Mouse (Mus musculus) MEL (cell line): Measurements from ENCODE around the gene Srgn. TPM values are rescaled to one million over a fixed set of nuclear protein-coding genes. Genes with fewer than 3 reads are reported as not detected.

Experiments used
- DNase-seq: peaks from one replicate; pipeline ENCODE4 v3.0.0; 2011; ENCODE audit warnings: low read depth, low spot score
- H3K27ac ChIP-seq: 2 replicates; pipeline ENCODE4 v1.5.1; 2012; ENCODE audit warnings: low read depth, mild to moderate bottlenecking, control low read depth, low read length, moderate library complexity; ENCODE audit not compliant: control insufficient read depth
- H3K27me3 ChIP-seq, 2 experiments: fragments of 150-350 bp in 1 of 2; sonication (generic) in 1 of 2; 2 replicates each; pipeline ENCODE4 v1.6.1; 2012; ENCODE audit warnings: low read length in 2 of 2, mild to moderate bottlenecking in 2 of 2, improper control_type of control experiment in 1 of 2, moderate library complexity in 1 of 2; ENCODE audit not compliant: insufficient read depth in 2 of 2, control insufficient read depth in 1 of 2
- H3K36me3 ChIP-seq, 2 experiments: 2 replicates each; pipeline ENCODE4 v1.6.1; 2012 to 2014; ENCODE audit warnings: low read length in 2 of 2, improper control_type of control experiment in 1 of 2, inconsistent platforms in 1 of 2, mild to moderate bottlenecking in 1 of 2; ENCODE audit not compliant: insufficient read depth in 2 of 2, control insufficient read depth in 1 of 2
- H3K4me1 ChIP-seq, 2 experiments: fragments of 150-350 bp in 1 of 2; sonication (generic) in 1 of 2; 2 replicates each; pipeline ENCODE4 v1.6.1; 2012; ENCODE audit warnings: low read length in 2 of 2, improper control_type of control experiment in 1 of 2, mild to moderate bottlenecking in 1 of 2; ENCODE audit not compliant: insufficient read depth in 2 of 2, control insufficient read depth in 1 of 2
- H3K4me3 ChIP-seq, 2 experiments: fragments of 150-350 bp in 1 of 2; sonication (generic) in 1 of 2; 2 replicates each; pipeline ENCODE4 v1.5.1; 2012; ENCODE audit warnings: low read depth in 2 of 2, low read length in 2 of 2, mild to moderate bottlenecking in 2 of 2, moderate library complexity in 2 of 2, control low read depth in 1 of 2, improper control_type of control experiment in 1 of 2; ENCODE audit not compliant: control insufficient read depth in 1 of 2, insufficient read depth in 1 of 2
- H3K79me2 ChIP-seq: 2 replicates; pipeline ENCODE4 v1.6.1; 2012; ENCODE audit warnings: mild to moderate bottlenecking, low read length, moderate library complexity; ENCODE audit not compliant: control insufficient read depth, poor library complexity, insufficient read depth
- H3K9ac ChIP-seq: 2 replicates; pipeline ENCODE4 v1.6.1; 2012; ENCODE audit warnings: low read depth, mild to moderate bottlenecking, control low read depth, low read length, moderate library complexity; ENCODE audit not compliant: control insufficient read depth, poor library complexity, severe bottlenecking
- H3K9me3 ChIP-seq: fragments of 150-350 bp; sonication (generic); replicated peaks from 2 replicates; pipeline ENCODE4 v1.6.1; 2012; ENCODE audit warnings: mild to moderate bottlenecking, low read length, improper control_type of control experiment, moderate library complexity; ENCODE audit not compliant: insufficient read depth
- CHD1 ChIP-seq: IDR thresholded peaks from 2 replicates; pipeline ENCODE4 v1.6.1; 2012; ENCODE audit warnings: low read depth, mild to moderate bottlenecking, inconsistent platforms, low read length, improper control_type of control experiment
- ELF1 ChIP-seq: IDR thresholded peaks from 2 replicates; pipeline ENCODE4 v1.6.1; 2014; ENCODE audit warnings: low read depth, mild to moderate bottlenecking, inconsistent platforms, low read length, improper control_type of control experiment, moderate library complexity
- EP300 ChIP-seq, 2 experiments: IDR thresholded peaks; 2 replicates each; pipeline ENCODE4 v1.6.1; 2011; ENCODE audit warnings: improper control_type of control experiment in 2 of 2, low read length in 2 of 2, low read depth in 1 of 2, mild to moderate bottlenecking in 1 of 2
- HCFC1 ChIP-seq: IDR thresholded peaks from 2 replicates; pipeline ENCODE4 v1.6.1; 2012; ENCODE audit warnings: low read depth, mild to moderate bottlenecking, inconsistent platforms, low read length, improper control_type of control experiment, moderate library complexity
- JUND ChIP-seq: IDR thresholded peaks from 2 replicates; pipeline ENCODE4 v1.6.1; 2011; ENCODE audit warnings: low read depth, mild to moderate bottlenecking, improper control_type of control experiment, low read length
- MAZ ChIP-seq: IDR thresholded peaks from 2 replicates; pipeline ENCODE4 v1.6.1; 2012; ENCODE audit warnings: low read depth, mild to moderate bottlenecking, inconsistent platforms, low read length, improper control_type of control experiment
- MEF2A ChIP-seq: IDR thresholded peaks from 2 replicates; pipeline ENCODE4 v1.6.1; 2014; ENCODE audit warnings: low read depth, mild to moderate bottlenecking, inconsistent platforms, low read length, improper control_type of control experiment; ENCODE audit not compliant: poor library complexity, insufficient replicate concordance, severe bottlenecking; ENCODE audit errors: extremely low read depth
- MYC ChIP-seq: IDR thresholded peaks from 2 replicates; pipeline ENCODE4 v1.6.1; 2011; ENCODE audit warnings: low read depth, mild to moderate bottlenecking, low read length, improper control_type of control experiment, moderate library complexity
- NELFE ChIP-seq: IDR thresholded peaks from 2 replicates; pipeline ENCODE4 v1.6.1; 2011; ENCODE audit warnings: low read depth, low read length, improper control_type of control experiment
- NRF1 ChIP-seq: IDR thresholded peaks from 2 replicates; pipeline ENCODE4 v1.6.1; 2014; ENCODE audit warnings: low read depth, mild to moderate bottlenecking, inconsistent platforms, low read length, improper control_type of control experiment, moderate library complexity; ENCODE audit not compliant: poor library complexity, insufficient read depth, severe bottlenecking
- POLR2A ChIP-seq, 2 experiments: IDR thresholded peaks; 2 replicates each; pipeline ENCODE4 v1.6.1; 2011 to 2012; ENCODE audit warnings: low read length in 2 of 2, mild to moderate bottlenecking in 2 of 2, control low read depth in 1 of 2, improper control_type of control experiment in 1 of 2, low read depth in 1 of 2, moderate library complexity in 1 of 2; ENCODE audit not compliant: control insufficient read depth in 1 of 2, insufficient read depth in 1 of 2, poor library complexity in 1 of 2
- POLR2AphosphoS2 ChIP-seq: IDR thresholded peaks from 2 replicates; pipeline ENCODE4 v1.6.1; 2011; ENCODE audit warnings: low read length, improper control_type of control experiment
- RAD21 ChIP-seq: IDR thresholded peaks from 2 replicates; pipeline ENCODE4 v1.6.1; 2011; ENCODE audit warnings: mild to moderate bottlenecking, low read depth, low read length, improper control_type of control experiment
- TBP ChIP-seq: IDR thresholded peaks from 2 replicates; pipeline ENCODE4 v1.8.0; 2011; ENCODE audit warnings: low read depth, low read length, improper control_type of control experiment
- TCF12 ChIP-seq: IDR thresholded peaks from 2 replicates; pipeline ENCODE4 v1.6.1; 2014; ENCODE audit warnings: low read depth, mild to moderate bottlenecking, inconsistent platforms, low read length, improper control_type of control experiment, moderate library complexity
- USF2 ChIP-seq, 2 experiments: IDR thresholded peaks; 2 replicates each; pipeline ENCODE4 v1.6.1; 2011 to 2012; ENCODE audit warnings: improper control_type of control experiment in 2 of 2, low read length in 2 of 2, borderline replicate concordance in 1 of 2, inconsistent platforms in 1 of 2, low read depth in 1 of 2, mild to moderate bottlenecking in 1 of 2; ENCODE audit not compliant: insufficient read depth in 1 of 2
- ZKSCAN1 ChIP-seq: IDR thresholded peaks from 2 replicates; pipeline ENCODE4 v1.6.1; 2012; ENCODE audit warnings: low read depth, mild to moderate bottlenecking, inconsistent platforms, low read length, improper control_type of control experiment, moderate library complexity
- polyA plus RNA-seq, 2 experiments: library from polyadenylated mRNA; stranded (reverse) in 1 of 2; unstranded in 1 of 2; fragments of >175 nt in 1 of 2; fragments of >200 nt in 1 of 2; gene quantifications; 2 replicates each; pipeline versions ENCODE4 v1.2.1 to v1.2.4; 2012; ENCODE audit warnings: low replicate concordance in 2 of 2, low read depth in 1 of 2; ENCODE audit not compliant: insufficient read length in 2 of 2, insufficient read depth in 1 of 2, missing spikeins in 1 of 2
- total RNA-seq: library from RNA; depleted of rRNA; stranded (reverse); fragments of 300-350 nt; gene quantifications from 2 replicates; pipeline ENCODE4 v1.2.3, GENCODE M21; 2012

The Srgn gene
- total and polyA plus RNA-seq, 3 experiments: 164 to 217 TPM; not detected in 1

DNA sequence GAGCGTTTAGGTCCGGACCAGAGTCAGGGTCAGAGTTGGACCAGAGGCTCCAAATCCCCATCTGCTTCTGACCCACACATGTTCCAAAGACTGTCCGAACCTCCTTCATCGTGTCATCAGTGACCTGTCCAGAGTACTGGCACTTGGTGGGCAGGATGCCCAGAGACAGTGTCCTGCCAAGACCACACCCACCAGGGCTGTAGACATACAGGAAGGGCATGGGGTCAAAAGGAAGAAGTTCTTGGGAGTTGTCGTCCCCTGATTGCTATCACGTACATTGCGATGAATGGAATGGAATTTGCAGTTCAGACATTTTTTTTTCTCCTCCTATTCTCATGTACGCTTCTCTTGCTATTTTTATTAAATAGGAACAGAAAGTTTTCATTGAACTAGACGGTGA, 2.9 kb upstream of the Srgn start:
- Histone ChIP-seq H3K79me2 (no peaks in the 10 kb centered on the region), H3K9me3 (no peaks in the 10 kb centered on the region), H3K9ac (no peak overlapping the region), H3K4me1 (peaks cover 0 to 10% of the 10 kb centered on the region in 2 experiments; a peak in 2 of 4 replicates), H3K36me3 (no peaks in the 10 kb centered on the region; a peak in 1 of 4 replicates), H3K4me3 (no peak overlapping the region), H3K27me3 (no peaks in the 10 kb centered on the region), H3K27ac (no peak overlapping the region)
- DNase-seq: no peak
- TF ChIP-seq JUND (no peak), TCF12 (no peak)

- Histone ChIP-seq H3K27me3 (no peaks in the 10 kb centered on the region), H3K4me1 (peaks cover 13 to 31% of the 10 kb centered on the region in 2 experiments), H3K27ac (no peak overlapping the region), H3K9me3 (no peaks in the 10 kb centered on the region), H3K36me3 (peaks cover 0 to 24% of the 10 kb centered on the region in 2 experiments; a peak in 2 of 4 replicates), H3K4me3 (no peak overlapping the region), H3K9ac (no peak overlapping the region), H3K79me2 (no peaks in the 10 kb centered on the region)
- DNase-seq: no peak
- TF ChIP-seq CHD1: no peak
- TF ChIP-seq TBP: no peak
- no peak for TF ChIP-seq NELFE
- no peak for TF ChIP-seq RAD21
- TF ChIP-seq ZKSCAN1: no peak
- TF ChIP-seq ELF1: no peak
- no peak for TF ChIP-seq POLR2AphosphoS2
- TF ChIP-seq USF2 (IDR thresholded peaks at IDR 0.05; ENCODE audit: borderline replicate concordance in 1 of 2, insufficient read depth in 1 of 2, low read depth in 1 of 2, low read length in 2 of 2): no peak
- no peak for TF ChIP-seq NRF1
- no peak for TF ChIP-seq JUND
- TF ChIP-seq EP300 (IDR thresholded peaks at IDR 0.05; ENCODE audit: low read depth in 1 of 2, low read length in 2 of 2): no peak
- TF ChIP-seq POLR2A (IDR thresholded peaks at IDR 0.05; ENCODE audit: control insufficient read depth in 1 of 2, insufficient read depth in 1 of 2, low read depth in 1 of 2, low read length in 2 of 2, poor library complexity in 1 of 2): no peak
- no peak for TF ChIP-seq MYC
- no peak for TF ChIP-seq MAZ
- TF ChIP-seq HCFC1: no peak
- TF ChIP-seq MEF2A: no peak
Measured at GRCm38 (mm10) chr10:62522346-62522950, 4.8 kb downstream of the Srgn start.
